Mouse (Mus musculus) adrenal gland, adult 8-10 months (tissue): ENCODE measurements at regions not wholly inside any gene's neighbourhood (a gene's known extent, or its start where the extent isn't known, plus 50 kb on each side); places are given as distances from the start of the nearest gene placed in this dataset.
"Not testable (repeated sequence)": the region's sequence is repeated elsewhere in the genome, so short reads cannot be mapped to it uniquely, and the experiment has no call there.

Experiments
- DNase-seq: peaks from one replicate; pipeline ENCODE4 v3.0.0; 2022

- DNase-seq = peak; percentile 8
Measured at GRCm38 (mm10) chr8:83837637-83838378, 62.1 kb upstream of the Adgrl1 start.

DNA sequence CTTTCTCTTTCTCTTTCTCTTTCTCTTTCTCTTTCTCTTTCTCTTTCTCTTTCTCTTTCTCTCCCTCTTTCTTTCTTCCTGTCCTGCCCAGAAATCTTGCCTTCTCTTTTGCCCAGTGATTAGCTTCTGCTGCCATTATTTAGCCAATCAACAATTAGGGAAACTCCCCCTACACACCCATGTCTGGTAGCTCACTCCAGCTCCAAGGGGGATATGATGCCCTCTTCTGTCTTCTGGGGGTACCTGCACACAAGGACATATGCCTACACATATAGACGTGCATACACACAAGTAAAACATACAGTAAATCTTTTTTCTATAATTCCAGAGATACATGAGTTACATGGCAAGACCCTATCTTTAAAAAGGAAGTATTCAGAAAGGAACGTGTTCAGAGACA, 70.1 kb upstream of the Adgrl1 start:
- no peak for DNase-seq

- DNase-seq = no peak
Measured at GRCm38 (mm10) chr8:83824925-83825680, 74.8 kb upstream of the Adgrl1 start.

GRCm38 (mm10) chr8:83819086-83819485, 78.0 kb upstream of the Adgre5 start:
- no peak for DNase-seq

GRCm38 (mm10) chr8:83810651-83811050, 69.5 kb upstream of the Adgre5 start:
- DNase-seq = no peak

DNA sequence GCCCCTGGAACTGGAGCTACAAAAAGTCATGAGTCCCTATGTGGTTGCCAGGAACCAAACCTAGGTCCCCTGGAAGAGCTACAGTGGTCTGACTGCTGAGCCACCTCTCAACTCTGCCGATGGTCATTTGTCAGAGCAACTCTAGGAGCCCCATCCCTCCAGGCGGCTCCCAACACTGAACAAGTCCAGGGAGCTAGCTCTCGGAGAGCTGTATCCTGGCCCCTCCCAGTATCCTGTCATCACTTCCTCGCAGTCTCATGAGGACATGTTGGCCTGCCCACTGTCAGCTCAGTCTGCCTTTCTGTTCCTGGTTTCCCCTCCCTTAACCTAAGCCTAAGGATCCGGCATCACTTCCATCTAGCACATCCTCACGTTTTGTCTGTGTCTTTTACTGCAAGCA, 64.5 kb upstream of the Adgre5 start:
- DNase-seq = no peak

- not testable (repeated sequence) for DNase-seq
Measured at GRCm38 (mm10) chr8:83803312-83803711, 62.2 kb upstream of the Adgre5 start.

GRCm38 (mm10) chr8:83802506-83802905, 61.4 kb upstream of the Adgre5 start:
- DNase-seq = no peak

DNA sequence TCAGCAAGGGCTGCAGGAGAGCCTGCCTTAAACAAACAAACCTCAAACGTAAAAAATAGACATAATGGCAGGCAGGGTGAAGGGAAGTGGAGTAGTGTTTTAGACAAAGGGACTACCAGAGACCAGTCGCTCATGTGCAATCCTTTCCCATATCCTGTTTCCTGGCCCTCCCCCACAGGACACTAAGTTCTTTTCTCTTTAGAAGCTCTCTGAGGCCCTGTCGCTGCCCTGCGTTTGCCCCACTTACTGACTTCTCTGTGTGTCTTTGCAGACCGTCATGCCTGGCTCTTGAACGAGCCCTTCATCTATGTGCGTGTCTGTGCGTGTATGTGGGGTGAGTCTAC, 58.5 kb upstream of the Adgre5 start:
- no peak for DNase-seq

DNA sequence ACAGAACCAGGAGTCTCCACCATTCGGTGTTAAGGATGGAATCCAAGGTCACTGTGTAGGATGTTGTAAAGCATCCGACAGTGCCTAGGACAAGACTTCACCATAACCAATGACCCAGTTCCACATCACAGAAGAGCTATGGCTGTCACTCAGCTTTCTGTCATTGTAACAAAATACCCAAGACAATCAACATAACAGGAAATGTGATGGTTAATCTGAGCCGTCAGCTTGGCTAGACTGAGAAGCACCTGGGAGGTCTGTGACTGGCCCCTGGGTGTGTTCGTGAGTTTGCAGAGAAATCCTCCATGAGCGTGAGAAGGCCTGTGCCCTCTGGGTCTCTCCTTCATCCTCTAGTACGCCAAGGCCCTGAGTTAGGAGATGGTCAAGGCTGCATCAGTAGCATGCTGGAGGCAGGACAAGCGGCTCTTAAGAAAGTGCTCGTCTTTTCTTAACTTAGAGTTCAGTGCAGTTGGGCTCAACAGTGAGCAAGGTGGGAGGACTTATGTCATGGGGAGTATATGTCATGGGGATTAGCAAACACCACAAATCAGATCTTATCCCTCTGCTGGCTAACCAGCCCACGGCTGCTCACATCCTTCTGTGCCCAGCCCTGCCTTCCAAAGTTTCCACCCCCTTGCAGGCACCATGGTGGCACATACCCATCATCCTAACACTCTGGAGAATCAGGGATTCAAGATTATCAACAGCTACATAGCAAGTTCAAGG, 57.9 kb upstream of the Adgre5 start:
- DNase-seq = no peak

GRCm38 (mm10) chr8:83793491-83794238, 52.5 kb upstream of the Adgre5 start:
- no peak for DNase-seq
